22 mouse cellular contexts compared by ENCODE assay signal in genomic region chr14:51009572-51009971, GRCm38 (mm10). TPM values are rescaled to one million over a fixed set of nuclear protein-coding genes. Genes with fewer than 3 reads are reported as not detected.
DNase-seq lines count a peak whose midpoint lies in the region; ATAC-seq and TF ChIP-seq lines count a peak whose summit lies in the region.
"Had no signal": no experiment of that assay in that cellular context is flagged by ENCODE, and none has a peak within 500 bp of the region (broad histone marks: within the 10 kb centered on the region; RNA-seq: fewer than 3 reads in every experiment).

No protein-coding gene starts in this region.

- H3K4me3 ChIP-seq in heart, embryonic 11.5 days (ENCODE audit: low read depth, low read length), result no peak overlapping the region
- no peak overlapping the region for H3K4me3 ChIP-seq in liver, postnatal 0 days (ENCODE audit: low read depth, low read length)
- no peak overlapping the region for H3K4me3 ChIP-seq in intestine, embryonic 15.5 days (replicated peaks)
- H3K4me3 ChIP-seq in stomach, embryonic 15.5 days (replicated peaks), result no peak overlapping the region
- H3K4me3 ChIP-seq: megakaryocyte, embryonic 14.5 days; neural tube, embryonic 12.5 days had no signal

- no peak overlapping the region for H3K9ac ChIP-seq in heart, embryonic 11.5 days (ENCODE audit: low read depth, low read length)
- no peak overlapping the region for H3K9ac ChIP-seq in liver, postnatal 0 days (replicated peaks)
- no peak overlapping the region for H3K9ac ChIP-seq in intestine, embryonic 15.5 days
- H3K9ac ChIP-seq in stomach, embryonic 15.5 days, result no peak overlapping the region
- H3K9ac ChIP-seq: hindbrain, embryonic 14.5 days; liver, embryonic 14.5 days; neural tube, embryonic 12.5 days had no signal

- intact Hi-C loops in heart, postnatal 10 days (cut with DNase I), result no loop called here

- no peak overlapping the region for H3K4me2 ChIP-seq in heart, embryonic 11.5 days
- H3K4me2 ChIP-seq in liver, postnatal 0 days (ENCODE audit: low read depth, low read length), result no peak overlapping the region
- no peak overlapping the region for H3K4me2 ChIP-seq in intestine, embryonic 15.5 days (replicated peaks)
- H3K4me2 ChIP-seq in stomach, embryonic 15.5 days, result no peak overlapping the region
- H3K4me2 ChIP-seq: hindbrain, embryonic 14.5 days; neural tube, embryonic 12.5 days had no signal

- DNase-seq in heart, postnatal 10 days, result no peak
- DNase-seq in liver, postnatal 0 days, result no peak
- DNase-seq in liver, result no peak
- DNase-seq in kidney, postnatal 10 days, result no peak
- DNase-seq: adrenal gland, adult 8-10 months; cerebellum, adult 9-11 months; embryo, embryonic 11 days; gastrocnemius, postnatal 36 days; kidney, adult 2 months; kidney, postnatal 4 days; right cerebral cortex, postnatal 14 days had no signal

- H3K4me1 ChIP-seq in heart, embryonic 11.5 days (ENCODE audit: control insufficient read depth, insufficient read depth, low read length), result 0 out of 2 replicates have a peak, but pooled peaks cover 3% of the 10 kb centered on the region
- H3K4me1 ChIP-seq in liver, postnatal 0 days (ENCODE audit: insufficient read depth), result peaks cover 9% of the 10 kb centered on the region; the same call in 1 of the 2 replicates
- 0 out of 2 replicates have a peak, but pooled peaks cover 3% of the 10 kb centered on the region for H3K4me1 ChIP-seq in intestine, embryonic 15.5 days (replicated peaks)
- H3K4me1 ChIP-seq in stomach, embryonic 15.5 days, result peaks cover 4% of the 10 kb centered on the region; the same call in 1 of the 2 replicates
- H3K4me1 ChIP-seq: neural tube, embryonic 12.5 days had no signal

- H3K36me3 ChIP-seq in heart, embryonic 11.5 days (ENCODE audit: control insufficient read depth, insufficient read depth, low read length), result no peaks in the 10 kb centered on the region
- no peaks in the 10 kb centered on the region for H3K36me3 ChIP-seq in liver, postnatal 0 days (replicated peaks; ENCODE audit: insufficient read depth, low read length)
- H3K36me3 ChIP-seq in intestine, embryonic 15.5 days, result no peaks in the 10 kb centered on the region
- H3K36me3 ChIP-seq in stomach, embryonic 15.5 days, result no peaks in the 10 kb centered on the region
- H3K36me3 ChIP-seq: neural tube, embryonic 12.5 days had no signal

- no peaks in the 10 kb centered on the region for H3K9me3 ChIP-seq in heart, embryonic 11.5 days (replicated peaks; ENCODE audit: control insufficient read depth, low read length)
- H3K9me3 ChIP-seq in liver, postnatal 0 days (ENCODE audit: low read length), result no peaks in the 10 kb centered on the region
- H3K9me3 ChIP-seq in intestine, embryonic 15.5 days, result no peaks in the 10 kb centered on the region
- no peaks in the 10 kb centered on the region for H3K9me3 ChIP-seq in stomach, embryonic 15.5 days
- H3K9me3 ChIP-seq: neural tube, embryonic 12.5 days had no signal

- TF ChIP-seq EP300 in liver, postnatal 0 days (IDR thresholded peaks at IDR 0.05; ENCODE audit: low read depth), result no peak

- no peak for ATAC-seq in heart, embryonic 11.5 days (replicated peaks; ENCODE audit: insufficient number of reproducible peaks, low FRiP score, low TSS enrichment)
- peak; percentile 59; the same call in 1 of the 2 replicates for ATAC-seq in liver, postnatal 0 days
- ATAC-seq in intestine, embryonic 15.5 days, result no peak
- no peak for ATAC-seq in stomach, embryonic 15.5 days (ENCODE audit: insufficient read depth, low FRiP score, low read depth)
- ATAC-seq: midbrain, embryonic 16.5 days had no signal

- WGBS in heart, embryonic 11.5 days (ENCODE audit: insufficient replicate concordance), result 76% methylated on average over 6 of the region's 6 CpGs
- 52% methylated on average over 6 of the region's 6 CpGs for WGBS in liver, postnatal 0 days (ENCODE audit: insufficient replicate concordance)
- WGBS in intestine, embryonic 15.5 days, result 88% methylated on average over 6 of the region's 6 CpGs
- 80% methylated on average over 6 of the region's 6 CpGs for WGBS in stomach, embryonic 15.5 days

- H3K27ac ChIP-seq in heart, embryonic 11.5 days (ENCODE audit: low read depth, low read length), result peak overlapping the region; percentile 67; the same call in 1 of the 2 replicates
- H3K27ac ChIP-seq in liver, postnatal 0 days (ENCODE audit: low read depth), result no peak overlapping the region
- H3K27ac ChIP-seq in intestine, embryonic 15.5 days, result peak overlapping the region; percentile 85
- H3K27ac ChIP-seq in stomach, embryonic 15.5 days, result peak overlapping the region; percentile 89; the same call in 1 of the 2 replicates
- H3K27ac ChIP-seq: hindbrain, embryonic 14.5 days; liver, embryonic 14.5 days; neural tube, embryonic 12.5 days had no signal

- no peak for TF ChIP-seq CTCF in liver, postnatal 0 days (IDR thresholded peaks at IDR 0.05; ENCODE audit: low read depth)

- no peaks in the 10 kb centered on the region for H3K27me3 ChIP-seq in heart, embryonic 11.5 days (ENCODE audit: control insufficient read depth, insufficient read depth, low read length)
- no peaks in the 10 kb centered on the region for H3K27me3 ChIP-seq in liver, postnatal 0 days (ENCODE audit: insufficient read depth, low read length)
- H3K27me3 ChIP-seq in intestine, embryonic 15.5 days (replicated peaks), result no peaks in the 10 kb centered on the region
- no peaks in the 10 kb centered on the region for H3K27me3 ChIP-seq in stomach, embryonic 15.5 days (replicated peaks)
- H3K27me3 ChIP-seq: megakaryocyte, embryonic 14.5 days; neural tube, embryonic 12.5 days had no signal

RNA-seq across cellular contexts. Expression of gene Rnase10, which starts 2.0 kb away (rescaled TPM):
- polyA plus RNA-seq in heart, embryonic 11.5 days (2014; fragmentation: Nextera tagmentation; extraction: Ambion mirVana), result 0.23 and 0.24 TPM in 2 replicates
- under 1 TPM; 0.17 TPM for total RNA-seq in heart, postnatal 10 days (2021)
- polyA plus RNA-seq in liver, postnatal 0 days (2015; fragmentation: Nextera tagmentation; extraction: Ambion mirVana), result not detected in 2 replicates
- polyA plus RNA-seq in intestine, embryonic 15.5 days (2015; fragmentation: Nextera tagmentation; extraction: Ambion mirVana), result 0.33 and 0.43 TPM in 2 replicates
- polyA plus RNA-seq in stomach, embryonic 15.5 days (2015; fragmentation: Nextera tagmentation; extraction: Ambion mirVana), result 0.28 TPM in 1 of 2 replicates, not detected in the other
- total RNA-seq: ES-E14; gastrocnemius, postnatal 36 days had no signal
- polyA plus RNA-seq: hindbrain, embryonic 14.5 days; kidney, adult 2 months; liver, embryonic 14.5 days; midbrain, embryonic 16.5 days; neural tube, embryonic 12.5 days had no signal

RNA-seq across cellular contexts. Expression of gene Rnase9, which starts 32.1 kb away (rescaled TPM):
- polyA plus RNA-seq in heart, embryonic 11.5 days (2014; fragmentation: Nextera tagmentation; extraction: Ambion mirVana), result not detected in 2 replicates
- total RNA-seq in heart, postnatal 10 days (2021), result not detected
- polyA plus RNA-seq in liver, postnatal 0 days (2015; fragmentation: Nextera tagmentation; extraction: Ambion mirVana), result not detected in 2 replicates
- polyA plus RNA-seq in intestine, embryonic 15.5 days (2015; fragmentation: Nextera tagmentation; extraction: Ambion mirVana), result not detected in 2 replicates
- not detected in 2 replicates for polyA plus RNA-seq in stomach, embryonic 15.5 days (2015; fragmentation: Nextera tagmentation; extraction: Ambion mirVana)
- total RNA-seq: adrenal gland, adult 8-10 months; ES-E14; gastrocnemius, postnatal 36 days; layer of hippocampus, postnatal 14 days; left cerebral cortex, postnatal 25 days had no signal
- polyA plus RNA-seq: hindbrain, embryonic 14.5 days; kidney, adult 2 months; liver, embryonic 14.5 days; midbrain, embryonic 16.5 days; neural tube, embryonic 12.5 days had no signal

RNA-seq across cellular contexts. Expression of gene Rnase11, which starts 40.4 kb away (rescaled TPM):
- polyA plus RNA-seq in heart, embryonic 11.5 days (2014; fragmentation: Nextera tagmentation; extraction: Ambion mirVana), result not detected in 2 replicates
- not detected for total RNA-seq in heart, postnatal 10 days (2021)
- not detected in 2 replicates for polyA plus RNA-seq in liver, postnatal 0 days (2015; fragmentation: Nextera tagmentation; extraction: Ambion mirVana)
- not detected in 2 replicates for polyA plus RNA-seq in intestine, embryonic 15.5 days (2015; fragmentation: Nextera tagmentation; extraction: Ambion mirVana)
- polyA plus RNA-seq in stomach, embryonic 15.5 days (2015; fragmentation: Nextera tagmentation; extraction: Ambion mirVana), result not detected in 2 replicates
- total RNA-seq: adrenal gland, adult 8-10 months; ES-E14; gastrocnemius, postnatal 36 days; layer of hippocampus, postnatal 14 days; left cerebral cortex, postnatal 25 days had no signal
- polyA plus RNA-seq: hindbrain, embryonic 14.5 days; kidney, adult 2 months; liver, embryonic 14.5 days; midbrain, embryonic 16.5 days; neural tube, embryonic 12.5 days had no signal

RNA-seq across cellular contexts. Expression of gene Rnase12, which starts 47.9 kb away (rescaled TPM):
- polyA plus RNA-seq in heart, embryonic 11.5 days (2014; fragmentation: Nextera tagmentation; extraction: Ambion mirVana), result 0.46 TPM in 1 of 2 replicates, not detected in the other
- total RNA-seq in heart, postnatal 10 days (2021), result not detected
- polyA plus RNA-seq in liver, postnatal 0 days (2015; fragmentation: Nextera tagmentation; extraction: Ambion mirVana), result 1.3 and 1.6 TPM in 2 replicates
- polyA plus RNA-seq in intestine, embryonic 15.5 days (2015; fragmentation: Nextera tagmentation; extraction: Ambion mirVana), result 0.48 and 0.68 TPM in 2 replicates
- polyA plus RNA-seq in stomach, embryonic 15.5 days (2015; fragmentation: Nextera tagmentation; extraction: Ambion mirVana), result 0.44 and 0.83 TPM in 2 replicates
- total RNA-seq: adrenal gland, adult 8-10 months; gastrocnemius, postnatal 36 days; layer of hippocampus, postnatal 14 days; left cerebral cortex, postnatal 25 days had no signal
- polyA plus RNA-seq: hindbrain, embryonic 14.5 days; kidney, adult 2 months; midbrain, embryonic 16.5 days; neural tube, embryonic 12.5 days had no signal

RNA-seq across cellular contexts. Expression of gene Pnp2, which starts 53.8 kb away (rescaled TPM):
- 0.47 and 0.61 TPM in 2 replicates for polyA plus RNA-seq in heart, embryonic 11.5 days (2014; fragmentation: Nextera tagmentation; extraction: Ambion mirVana)
- total RNA-seq in heart, postnatal 10 days (2021), result 1 to 10 TPM in 1 of 2 experiments, under 1 TPM in 1; 0.69 to 1.1 TPM
- polyA plus RNA-seq in liver, postnatal 0 days (2015; fragmentation: Nextera tagmentation; extraction: Ambion mirVana), result 7.1 and 7.3 TPM in 2 replicates
- polyA plus RNA-seq in intestine, embryonic 15.5 days (2015; fragmentation: Nextera tagmentation; extraction: Ambion mirVana), result 2.6 and 3.0 TPM in 2 replicates
- 1.4 and 1.7 TPM in 2 replicates for polyA plus RNA-seq in stomach, embryonic 15.5 days (2015; fragmentation: Nextera tagmentation; extraction: Ambion mirVana)
